Mouse (Mus musculus): Measurements from ENCODE around the gene Dpm2. TPM values are rescaled to one million over a fixed set of nuclear protein-coding genes. Genes with fewer than 3 reads are reported as not detected.

Gene Dpm2
- polyA plus RNA-seq, 1 experiment: 87.5 TPM

GRCm38 (mm10) chr2:32556019-32556418, 14.6 kb upstream of the Dpm2 start:
- TF ChIP-seq POLR2A (IDR thresholded peaks at IDR 0.05; ENCODE audit: low read depth, low read length) (no peak), CTCF (IDR thresholded peaks at IDR 0.05; ENCODE audit: extremely low read depth, insufficient read length, insufficient replicate concordance, low read depth, low read length) (no peak)
- peaks cover 19% of the 10 kb centered on the region; the same call in 1 of the 2 replicates for H3K4me1 ChIP-seq (ENCODE audit: control insufficient read depth, insufficient read depth, insufficient read length, low read length)
- no peak overlapping the region for H3K4me3 ChIP-seq (ENCODE audit: low read depth, low read length)
- H3K27ac ChIP-seq (ENCODE audit: insufficient read depth, low read depth, low read length): no peak overlapping the region
- 83% methylated on average over 7 of the region's 7 CpGs for WGBS
- peaks cover 39% of the 10 kb centered on the region for H3K36me3 ChIP-seq (ENCODE audit: control insufficient read depth, insufficient read depth, low read length)
- H3K27me3 ChIP-seq (ENCODE audit: control insufficient read depth, insufficient read depth, low read length): no peaks in the 10 kb centered on the region

- Histone ChIP-seq H3K27ac (ENCODE audit: insufficient read depth, low read depth, low read length) (no peak overlapping the region), H3K36me3 (ENCODE audit: control insufficient read depth, insufficient read depth, low read length) (peaks cover 64% of the 10 kb centered on the region), H3K27me3 (ENCODE audit: control insufficient read depth, insufficient read depth, low read length) (no peaks in the 10 kb centered on the region), H3K4me1 (ENCODE audit: control insufficient read depth, insufficient read depth, insufficient read length, low read length) (peaks cover 6% of the 10 kb centered on the region; the same call in 1 of the 2 replicates), H3K4me3 (ENCODE audit: low read depth, low read length) (no peak overlapping the region)
- TF ChIP-seq POLR2A (IDR thresholded peaks at IDR 0.05; ENCODE audit: low read depth, low read length): no peak
- no peak for TF ChIP-seq CTCF (IDR thresholded peaks at IDR 0.05; ENCODE audit: extremely low read depth, insufficient read length, insufficient replicate concordance, low read depth, low read length)
- 62% methylated on average over 5 of the region's 5 CpGs for WGBS
These were observed 11.1 kb upstream of the Dpm2 start for GRCm38 (mm10) chr2:32559570-32559969.

DNA sequence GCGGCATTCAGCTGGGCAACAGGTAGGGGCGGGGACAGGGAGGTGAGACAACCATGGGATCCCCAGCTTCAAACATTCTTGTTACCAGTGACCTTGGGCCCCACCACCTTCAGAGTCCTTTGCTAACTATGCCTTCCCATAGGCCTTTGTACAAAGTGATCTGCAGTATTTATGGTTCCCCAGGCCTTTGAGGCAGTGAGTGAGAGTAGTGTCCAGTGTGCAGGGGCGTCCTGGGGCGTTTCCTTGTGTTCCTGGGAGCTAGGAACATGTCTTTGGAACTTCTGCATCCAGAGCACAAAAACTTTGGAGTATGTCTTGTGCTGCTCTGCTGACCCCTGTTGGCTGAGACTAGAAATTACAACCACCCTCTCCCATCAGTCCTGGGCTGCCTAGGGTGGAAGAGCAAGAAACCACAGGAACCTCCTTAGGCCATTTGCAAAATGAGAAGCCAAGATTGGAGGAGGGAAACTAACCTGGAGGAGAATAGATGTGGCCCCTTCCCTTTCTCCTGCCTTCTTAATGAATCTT, 4.1 kb upstream of the Dpm2 start:
- TF ChIP-seq POLR2A (IDR thresholded peaks at IDR 0.05; ENCODE audit: low read depth, low read length) (no peak), CTCF (IDR thresholded peaks at IDR 0.05; ENCODE audit: extremely low read depth, insufficient read length, insufficient replicate concordance, low read depth, low read length) (peak; percentile 81; the same call in 1 of the 2 replicates)
- H3K36me3 ChIP-seq (ENCODE audit: control insufficient read depth, insufficient read depth, low read length): peaks cover 66% of the 10 kb centered on the region
- no peak overlapping the region for H3K27ac ChIP-seq (ENCODE audit: insufficient read depth, low read depth, low read length)
- H3K4me1 ChIP-seq (ENCODE audit: control insufficient read depth, insufficient read depth, insufficient read length, low read length): no peaks in the 10 kb centered on the region; the same call in 1 of the 2 replicates
- H3K27me3 ChIP-seq (ENCODE audit: control insufficient read depth, insufficient read depth, low read length): no peaks in the 10 kb centered on the region
- no peak overlapping the region for H3K4me3 ChIP-seq (ENCODE audit: low read depth, low read length)
- WGBS: 32% methylated on average over 4 of the region's 4 CpGs

DNA sequence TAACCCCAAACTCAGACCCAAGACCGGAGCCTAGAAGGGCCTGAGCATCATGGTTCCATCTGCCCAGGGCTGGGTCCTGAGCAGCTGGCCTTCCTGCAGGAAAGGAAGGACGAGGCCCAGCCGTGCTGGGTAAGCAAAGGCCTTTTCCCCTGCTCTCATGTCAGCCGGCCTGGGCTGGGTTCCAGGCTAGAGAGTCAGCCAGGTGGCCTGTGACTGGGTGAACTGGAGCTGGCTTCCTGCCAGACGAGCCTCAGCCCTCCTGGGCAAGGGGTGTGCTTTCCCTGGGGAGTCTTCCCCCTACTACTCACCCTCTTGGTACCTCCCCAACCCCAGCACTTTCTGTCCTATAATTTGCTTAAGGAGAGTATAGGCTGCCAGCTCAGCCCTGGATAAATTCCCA, 2.5 kb upstream of the Dpm2 start:
- 31% methylated on average over 5 of the region's 5 CpGs for WGBS
- no peak overlapping the region for H3K4me3 ChIP-seq (ENCODE audit: low read depth, low read length)
- peaks cover 58% of the 10 kb centered on the region for H3K36me3 ChIP-seq (ENCODE audit: control insufficient read depth, insufficient read depth, low read length)
- peaks cover 3% of the 10 kb centered on the region; the same call in 1 of the 2 replicates for H3K4me1 ChIP-seq (ENCODE audit: control insufficient read depth, insufficient read depth, insufficient read length, low read length)
- TF ChIP-seq POLR2A (IDR thresholded peaks at IDR 0.05; ENCODE audit: low read depth, low read length) (no peak), CTCF (IDR thresholded peaks at IDR 0.05; ENCODE audit: extremely low read depth, insufficient read length, insufficient replicate concordance, low read depth, low read length) (no peak)
- H3K27ac ChIP-seq (ENCODE audit: insufficient read depth, low read depth, low read length): no peak overlapping the region
- no peaks in the 10 kb centered on the region for H3K27me3 ChIP-seq (ENCODE audit: control insufficient read depth, insufficient read depth, low read length)

DNA sequence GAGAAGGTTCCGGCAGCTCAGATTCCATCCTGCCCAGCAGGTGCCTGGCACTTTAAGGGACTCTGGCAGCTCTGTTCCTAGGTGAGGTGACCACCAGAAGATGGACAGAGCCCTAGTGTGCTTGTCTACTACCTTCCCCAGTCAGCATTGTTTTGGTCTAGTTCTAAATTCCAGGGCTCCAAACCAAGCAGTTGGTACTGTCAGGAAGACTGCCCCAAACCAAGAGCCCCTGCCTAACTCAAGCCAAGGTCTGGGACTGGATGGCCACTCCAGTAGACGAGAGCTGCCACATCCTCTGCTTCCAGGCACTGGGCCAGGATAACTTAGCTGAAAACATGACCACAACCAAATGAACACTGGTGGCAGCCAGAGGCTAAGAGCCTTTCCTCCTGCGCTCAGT, 1.7 kb upstream of the Dpm2 start:
- peaks cover 52% of the 10 kb centered on the region for H3K36me3 ChIP-seq (ENCODE audit: control insufficient read depth, insufficient read depth, low read length)
- no peak overlapping the region for H3K27ac ChIP-seq (ENCODE audit: insufficient read depth, low read depth, low read length)
- 84% methylated on average over 3 of the region's 3 CpGs for WGBS
- no peak overlapping the region for H3K4me3 ChIP-seq (ENCODE audit: low read depth, low read length)
- H3K27me3 ChIP-seq (ENCODE audit: control insufficient read depth, insufficient read depth, low read length): no peaks in the 10 kb centered on the region
- H3K4me1 ChIP-seq (ENCODE audit: control insufficient read depth, insufficient read depth, insufficient read length, low read length): peaks cover 3% of the 10 kb centered on the region; the same call in 1 of the 2 replicates
- TF ChIP-seq CTCF (IDR thresholded peaks at IDR 0.05; ENCODE audit: extremely low read depth, insufficient read length, insufficient replicate concordance, low read depth, low read length): no peak
- no peak for TF ChIP-seq POLR2A (IDR thresholded peaks at IDR 0.05; ENCODE audit: low read depth, low read length)

GRCm38 (mm10) chr2:32572196-32572595, 1.5 kb downstream of the Dpm2 start:
- 90% methylated on average over 11 of the region's 11 CpGs for WGBS
- peaks cover 21% of the 10 kb centered on the region for H3K36me3 ChIP-seq (ENCODE audit: control insufficient read depth, insufficient read depth, low read length)
- H3K27me3 ChIP-seq (ENCODE audit: control insufficient read depth, insufficient read depth, low read length): no peaks in the 10 kb centered on the region
- TF ChIP-seq POLR2A (IDR thresholded peaks at IDR 0.05; ENCODE audit: low read depth, low read length) (no peak), CTCF (IDR thresholded peaks at IDR 0.05; ENCODE audit: extremely low read depth, insufficient read length, insufficient replicate concordance, low read depth, low read length) (no peak)
- no peak overlapping the region for H3K27ac ChIP-seq (ENCODE audit: insufficient read depth, low read depth, low read length)
- no peak overlapping the region for H3K4me3 ChIP-seq (ENCODE audit: low read depth, low read length)
- H3K4me1 ChIP-seq (ENCODE audit: control insufficient read depth, insufficient read depth, insufficient read length, low read length): peaks cover 9% of the 10 kb centered on the region

DNA sequence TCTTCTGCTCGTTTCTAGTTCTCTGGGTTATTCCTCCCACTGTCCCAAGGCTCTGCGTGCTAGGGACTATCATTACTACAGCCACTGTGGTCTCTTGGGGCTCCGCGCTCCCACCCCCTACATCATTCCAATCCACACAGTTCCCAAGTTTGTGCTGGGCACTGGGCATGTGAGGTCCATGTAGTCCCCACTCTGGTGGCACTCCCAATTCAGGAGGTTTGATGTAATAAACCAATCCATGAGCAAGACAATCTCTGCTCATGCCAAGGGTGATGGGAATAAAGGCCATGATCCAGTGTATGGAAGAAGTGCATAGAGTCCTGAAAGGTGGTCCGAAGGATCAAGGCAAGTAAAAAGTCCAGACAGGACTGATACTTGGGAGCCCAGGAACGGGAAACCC, 3.8 kb downstream of the Dpm2 start, which contains the start of gene Pip5kl1:
Pip5kl1 (plus strand) TSS at position 301 of the 400 bp plus-strand sequence.
- Histone ChIP-seq H3K27me3 (ENCODE audit: control insufficient read depth, insufficient read depth, low read length) (peaks cover 3% of the 10 kb centered on the region; the same call in 1 of the 2 replicates), H3K4me1 (ENCODE audit: control insufficient read depth, insufficient read depth, insufficient read length, low read length) (peaks cover 9% of the 10 kb centered on the region), H3K27ac (ENCODE audit: insufficient read depth, low read depth, low read length) (no peak within 1 kb of the TSS), H3K36me3 (ENCODE audit: control insufficient read depth, insufficient read depth, low read length) (peaks cover 4% of the 10 kb centered on the region; the same call in 1 of the 2 replicates), H3K4me3 (ENCODE audit: low read depth, low read length) (peak within 1 kb of the TSS; percentile 37)
- 0 out of 2 replicates have a peak, but pooled peaks have one; percentile 8 for TF ChIP-seq POLR2A (IDR thresholded peaks at IDR 0.05; ENCODE audit: low read depth, low read length)
- TF ChIP-seq CTCF (IDR thresholded peaks at IDR 0.05; ENCODE audit: extremely low read depth, insufficient read length, insufficient replicate concordance, low read depth, low read length): no peak
- WGBS: 76% methylated on average over 6 of the region's 6 CpGs

Data from small intestine, adult 2 months (tissue).